ENCODE assay signal across 21 mouse cellular contexts in genomic region chr5:35357544-35358440, GRCm38 (mm10). TPM values are rescaled to one million over a fixed set of nuclear protein-coding genes. Genes with fewer than 3 reads are reported as not detected.
DNase-seq lines count a peak whose midpoint lies in the region; ATAC-seq and TF ChIP-seq lines count a peak whose summit lies in the region.
"Had no signal": no experiment of that assay in that cellular context is flagged by ENCODE, and none has a peak within 500 bp of the region (broad histone marks: within the 10 kb centered on the region; RNA-seq: fewer than 3 reads in every experiment).

No protein-coding gene starts in this region.

- DNase-seq in hindbrain, embryonic 10.5 days (ENCODE audit: low spot score): no peak
- DNase-seq in kidney, adult 11 months: peak; percentile 65
- DNase-seq in kidney, postnatal 14 days: peak; percentile 31
- DNase-seq in liver, postnatal 0 days: peak; percentile 68
- DNase-seq in heart, postnatal 4 days: no peak
- DNase-seq in midbrain, embryonic 14.5 days: no peak
- no peak for DNase-seq in adrenal gland, adult 8-10 months
- DNase-seq: adrenal gland, postnatal 10 days; cerebellum, adult 9-11 months; thymus, postnatal 36 days had no signal

- H3K9ac ChIP-seq in hindbrain, embryonic 16.5 days (ENCODE audit: low read depth, low read length): no peak overlapping the region
- no peak overlapping the region; the same call in 1 of the 2 replicates for H3K9ac ChIP-seq in liver, postnatal 0 days (replicated peaks)
- no peak overlapping the region for H3K9ac ChIP-seq in midbrain, embryonic 14.5 days (replicated peaks; ENCODE audit: low read length)
- H3K9ac ChIP-seq: embryonic facial prominence, embryonic 15.5 days; forebrain, embryonic 15.5 days; heart, embryonic 15.5 days; hindbrain, embryonic 15.5 days; limb, embryonic 13.5 days had no signal

- H3K9me3 ChIP-seq in hindbrain, embryonic 10.5 days: no peaks in the 10 kb centered on the region
- no peaks in the 10 kb centered on the region for H3K9me3 ChIP-seq in hindbrain, embryonic 16.5 days (ENCODE audit: control insufficient read depth, low read length)
- no peaks in the 10 kb centered on the region for H3K9me3 ChIP-seq in liver, postnatal 0 days (ENCODE audit: low read length)
- no peaks in the 10 kb centered on the region for H3K9me3 ChIP-seq in midbrain, embryonic 14.5 days (ENCODE audit: control insufficient read depth, low read length)
- H3K9me3 ChIP-seq: embryonic facial prominence, embryonic 15.5 days; forebrain, embryonic 15.5 days; heart, embryonic 15.5 days; hindbrain, embryonic 15.5 days; limb, embryonic 13.5 days had no signal

- no peak for ATAC-seq in hindbrain, embryonic 16.5 days
- ATAC-seq in liver, postnatal 0 days: peak; percentile 91
- no peak for ATAC-seq in midbrain, embryonic 14.5 days (ENCODE audit: low FRiP score, low TSS enrichment)
- ATAC-seq: forebrain, embryonic 15.5 days had no signal

- no peak for TF ChIP-seq CTCF in liver, postnatal 0 days (IDR thresholded peaks at IDR 0.05; ENCODE audit: low read depth)

- 0 out of 2 replicates have a peak overlapping the region, but pooled peaks have one; percentile 14 for H3K27ac ChIP-seq in hindbrain, embryonic 10.5 days
- no peak overlapping the region for H3K27ac ChIP-seq in hindbrain, embryonic 16.5 days (ENCODE audit: low read depth, low read length)
- no peak overlapping the region for H3K27ac ChIP-seq in liver, postnatal 0 days (ENCODE audit: low read depth)
- no peak overlapping the region for H3K27ac ChIP-seq in midbrain, embryonic 14.5 days (replicated peaks; ENCODE audit: low read depth, low read length)
- H3K27ac ChIP-seq: embryonic facial prominence, embryonic 15.5 days; forebrain, embryonic 15.5 days; heart, embryonic 15.5 days; hindbrain, embryonic 15.5 days; limb, embryonic 13.5 days had no signal

- TF ChIP-seq EP300 in liver, postnatal 0 days (IDR thresholded peaks at IDR 0.05; ENCODE audit: low read depth): no peak

- H3K4me3 ChIP-seq in hindbrain, embryonic 10.5 days: no peak overlapping the region
- H3K4me3 ChIP-seq in hindbrain, embryonic 16.5 days (ENCODE audit: low read length): no peak overlapping the region
- no peak overlapping the region for H3K4me3 ChIP-seq in liver, postnatal 0 days (ENCODE audit: low read depth, low read length)
- no peak overlapping the region for H3K4me3 ChIP-seq in midbrain, embryonic 14.5 days (replicated peaks; ENCODE audit: low read depth, low read length)
- H3K4me3 ChIP-seq: embryonic facial prominence, embryonic 15.5 days; forebrain, embryonic 15.5 days; heart, embryonic 15.5 days; hindbrain, embryonic 15.5 days; limb, embryonic 13.5 days had no signal

- peaks cover 13% of the 10 kb centered on the region for H3K4me1 ChIP-seq in hindbrain, embryonic 10.5 days (replicated peaks)
- no peaks in the 10 kb centered on the region for H3K4me1 ChIP-seq in hindbrain, embryonic 16.5 days (ENCODE audit: control insufficient read depth, insufficient read depth, low read depth, low read length)
- H3K4me1 ChIP-seq in liver, postnatal 0 days (ENCODE audit: insufficient read depth): 0 out of 2 replicates have a peak, but pooled peaks cover 6% of the 10 kb centered on the region
- H3K4me1 ChIP-seq in midbrain, embryonic 14.5 days (ENCODE audit: control insufficient read depth, insufficient read depth, low read length): no peaks in the 10 kb centered on the region
- H3K4me1 ChIP-seq: embryonic facial prominence, embryonic 15.5 days; forebrain, embryonic 15.5 days; heart, embryonic 15.5 days; hindbrain, embryonic 15.5 days; limb, embryonic 13.5 days had no signal

- H3K27me3 ChIP-seq in hindbrain, embryonic 10.5 days (ENCODE audit: insufficient read depth, poor library complexity, severe bottlenecking): 0 out of 2 replicates have a peak, but pooled peaks cover 12% of the 10 kb centered on the region
- no peaks in the 10 kb centered on the region for H3K27me3 ChIP-seq in hindbrain, embryonic 16.5 days (replicated peaks; ENCODE audit: control insufficient read depth, insufficient read depth, low read length)
- H3K27me3 ChIP-seq in liver, postnatal 0 days (ENCODE audit: insufficient read depth, low read length): peaks cover 4% of the 10 kb centered on the region; the same call in 1 of the 2 replicates
- no peaks in the 10 kb centered on the region for H3K27me3 ChIP-seq in midbrain, embryonic 14.5 days (ENCODE audit: control insufficient read depth, insufficient read depth, low read length)
- H3K27me3 ChIP-seq: forebrain, embryonic 15.5 days; hindbrain, embryonic 15.5 days had no signal

- H3K4me2 ChIP-seq in hindbrain, embryonic 16.5 days (ENCODE audit: low read length): no peak overlapping the region
- no peak overlapping the region for H3K4me2 ChIP-seq in liver, postnatal 0 days (ENCODE audit: low read depth, low read length)
- H3K4me2 ChIP-seq in midbrain, embryonic 14.5 days (ENCODE audit: low read length): no peak overlapping the region
- H3K4me2 ChIP-seq: embryonic facial prominence, embryonic 15.5 days; forebrain, embryonic 15.5 days; heart, embryonic 15.5 days; hindbrain, embryonic 15.5 days; limb, embryonic 13.5 days had no signal

- no peaks in the 10 kb centered on the region for H3K36me3 ChIP-seq in hindbrain, embryonic 10.5 days
- H3K36me3 ChIP-seq in hindbrain, embryonic 16.5 days (ENCODE audit: control insufficient read depth, insufficient read depth, low read length): no peaks in the 10 kb centered on the region
- H3K36me3 ChIP-seq in liver, postnatal 0 days (replicated peaks; ENCODE audit: insufficient read depth, low read length): no peaks in the 10 kb centered on the region
- H3K36me3 ChIP-seq in midbrain, embryonic 14.5 days (ENCODE audit: control insufficient read depth, insufficient read depth, low read length): no peaks in the 10 kb centered on the region
- H3K36me3 ChIP-seq: embryonic facial prominence, embryonic 15.5 days; forebrain, embryonic 15.5 days; heart, embryonic 15.5 days; hindbrain, embryonic 15.5 days; limb, embryonic 13.5 days had no signal

- 53% methylated on average over 9 of the region's 9 CpGs for WGBS in hindbrain, embryonic 10.5 days
- 63% methylated on average over 9 of the region's 9 CpGs for WGBS in hindbrain, embryonic 16.5 days
- 34% methylated on average over 9 of the region's 9 CpGs for WGBS in liver, postnatal 0 days (ENCODE audit: insufficient replicate concordance)
- WGBS in midbrain, embryonic 14.5 days: 60% methylated on average over 9 of the region's 9 CpGs

RNA-seq across cellular contexts. Expression of gene Hmx1, which starts 31.1 kb away (rescaled TPM):
- polyA plus RNA-seq in hindbrain, embryonic 10.5 days (2016; fragmentation: Nextera tagmentation; extraction: Ambion mirVana): 2.7 and 3.2 TPM in 2 replicates
- polyA plus RNA-seq in hindbrain, embryonic 16.5 days (2015; fragmentation: Nextera tagmentation; extraction: Ambion mirVana): 0.10 TPM in 1 of 2 replicates, not detected in the other
- polyA plus RNA-seq in liver, postnatal 0 days (2015; fragmentation: Nextera tagmentation; extraction: Ambion mirVana): not detected in 2 replicates
- total RNA-seq in heart, postnatal 4 days (2021): not detected
- polyA plus RNA-seq in midbrain, embryonic 14.5 days (2014; fragmentation: Nextera tagmentation; extraction: Ambion mirVana): not detected in 2 replicates
- not detected for total RNA-seq in adrenal gland, adult 8-10 months (2022)
- total RNA-seq: gastrocnemius, postnatal 4 days; layer of hippocampus, adult 18-20 months; left cerebral cortex, adult 8-10 months; megakaryocyte progenitor cell, adult 5-6 weeks had no signal
- polyA plus RNA-seq: forebrain, embryonic 15.5 days; heart, embryonic 15.5 days; hindbrain, embryonic 15.5 days; spleen, adult 2 months had no signal

Comparison
In these comparisons a context has a peak if more than half of its experiments do, and no peak if none do; other contexts are left out.
1. DNase-seq: peak in kidney, adult 11 months (single experiment), kidney, postnatal 14 days (single experiment) and liver, postnatal 0 days (single experiment); none in hindbrain, embryonic 10.5 days (single experiment), heart, postnatal 4 days (single experiment), midbrain, embryonic 14.5 days (single experiment) and adrenal gland, adult 8-10 months (single experiment).